Mouse (Mus musculus): Measurements from ENCODE around the gene Tmem237.

Gene Tmem237

GRCm38 (mm10) chr1:59119720-59120457, at the start of gene Tmem237:
Gene Tmem237 (minus strand): TSS chr1:59120408.
- peak; percentile 73 for DNase-seq (ENCODE audit: low read depth, low spot score)

GRCm38 (mm10) chr1:59169586-59169985, 49.4 kb upstream of the Tmem237 start:
- DNase-seq (ENCODE audit: low read depth, low spot score): no peak

- no peak for DNase-seq (ENCODE audit: low read depth, low spot score)
Observed at GRCm38 (mm10) chr1:59168556-59168955, 48.3 kb upstream of the Tmem237 start.

GRCm38 (mm10) chr1:59167654-59168425, 47.6 kb upstream of the Tmem237 start:
- no peak for DNase-seq (ENCODE audit: low read depth, low spot score)

- no peak for DNase-seq (ENCODE audit: low read depth, low spot score)
Observed at GRCm38 (mm10) chr1:59166232-59166905, 46.2 kb upstream of the Tmem237 start.

- no peak for DNase-seq (ENCODE audit: low read depth, low spot score)
Observed at GRCm38 (mm10) chr1:59163918-59164317, 43.7 kb upstream of the Tmem237 start.

GRCm38 (mm10) chr1:59163030-59163461, 42.8 kb upstream of the Tmem237 start, which contains the start of gene Mpp4:
Gene Mpp4 (minus strand): TSS chr1:59163389.
- no peak for DNase-seq (ENCODE audit: low read depth, low spot score)

- DNase-seq (ENCODE audit: low read depth, low spot score): no peak
Observed at GRCm38 (mm10) chr1:59162309-59163024, 42.3 kb upstream of the Tmem237 start.

GRCm38 (mm10) chr1:59161396-59161795, 41.2 kb upstream of the Tmem237 start:
- DNase-seq (ENCODE audit: low read depth, low spot score): no peak

GRCm38 (mm10) chr1:59160871-59161270, 40.7 kb upstream of the Tmem237 start:
- no peak for DNase-seq (ENCODE audit: low read depth, low spot score)

- no peak for DNase-seq (ENCODE audit: low read depth, low spot score)
Observed at GRCm38 (mm10) chr1:59159136-59159535, 38.9 kb upstream of the Tmem237 start.

GRCm38 (mm10) chr1:59158498-59158897, 38.3 kb upstream of the Tmem237 start:
- no peak for DNase-seq (ENCODE audit: low read depth, low spot score)

- DNase-seq (ENCODE audit: low read depth, low spot score): no peak
Observed at GRCm38 (mm10) chr1:59157846-59158245, 37.6 kb upstream of the Tmem237 start.

GRCm38 (mm10) chr1:59152346-59152745, 32.1 kb upstream of the Tmem237 start:
- DNase-seq (ENCODE audit: low read depth, low spot score): no peak

- no peak for DNase-seq (ENCODE audit: low read depth, low spot score)
Observed at GRCm38 (mm10) chr1:59150542-59150941, 30.3 kb upstream of the Tmem237 start.

GRCm38 (mm10) chr1:59144543-59144942, 24.3 kb upstream of the Tmem237 start:
- DNase-seq (ENCODE audit: low read depth, low spot score): no peak

- DNase-seq (ENCODE audit: low read depth, low spot score): peak; percentile 51
Observed at GRCm38 (mm10) chr1:59142809-59143208, 22.6 kb upstream of the Tmem237 start.

GRCm38 (mm10) chr1:59134419-59134818, 14.2 kb upstream of the Tmem237 start:
- no peak for DNase-seq (ENCODE audit: low read depth, low spot score)

GRCm38 (mm10) chr1:59128879-59129278, 8.7 kb upstream of the Tmem237 start:
- no peak for DNase-seq (ENCODE audit: low read depth, low spot score)

GRCm38 (mm10) chr1:59125558-59125957, 5.3 kb upstream of the Tmem237 start:
- no peak for DNase-seq (ENCODE audit: low read depth, low spot score)

GRCm38 (mm10) chr1:59110524-59110923, 9.7 kb downstream of the Tmem237 start:
- no peak for DNase-seq (ENCODE audit: low read depth, low spot score)

GRCm38 (mm10) chr1:59102071-59102470, 18.1 kb downstream of the Tmem237 start:
- no peak for DNase-seq (ENCODE audit: low read depth, low spot score)
